Mouse (Mus musculus) c-Kit-positive CD71-positive TER-119-positive erythroid progenitor cells, embryonic 14.5 days (primary cell): Measurements from ENCODE around the gene Suclg2.

Experiments used
- DNase-seq: peaks from one replicate; pipeline ENCODE4 v3.0.0-alpha.2; 2013; ENCODE audit warnings: low spot score

Gene Suclg2

DNA sequence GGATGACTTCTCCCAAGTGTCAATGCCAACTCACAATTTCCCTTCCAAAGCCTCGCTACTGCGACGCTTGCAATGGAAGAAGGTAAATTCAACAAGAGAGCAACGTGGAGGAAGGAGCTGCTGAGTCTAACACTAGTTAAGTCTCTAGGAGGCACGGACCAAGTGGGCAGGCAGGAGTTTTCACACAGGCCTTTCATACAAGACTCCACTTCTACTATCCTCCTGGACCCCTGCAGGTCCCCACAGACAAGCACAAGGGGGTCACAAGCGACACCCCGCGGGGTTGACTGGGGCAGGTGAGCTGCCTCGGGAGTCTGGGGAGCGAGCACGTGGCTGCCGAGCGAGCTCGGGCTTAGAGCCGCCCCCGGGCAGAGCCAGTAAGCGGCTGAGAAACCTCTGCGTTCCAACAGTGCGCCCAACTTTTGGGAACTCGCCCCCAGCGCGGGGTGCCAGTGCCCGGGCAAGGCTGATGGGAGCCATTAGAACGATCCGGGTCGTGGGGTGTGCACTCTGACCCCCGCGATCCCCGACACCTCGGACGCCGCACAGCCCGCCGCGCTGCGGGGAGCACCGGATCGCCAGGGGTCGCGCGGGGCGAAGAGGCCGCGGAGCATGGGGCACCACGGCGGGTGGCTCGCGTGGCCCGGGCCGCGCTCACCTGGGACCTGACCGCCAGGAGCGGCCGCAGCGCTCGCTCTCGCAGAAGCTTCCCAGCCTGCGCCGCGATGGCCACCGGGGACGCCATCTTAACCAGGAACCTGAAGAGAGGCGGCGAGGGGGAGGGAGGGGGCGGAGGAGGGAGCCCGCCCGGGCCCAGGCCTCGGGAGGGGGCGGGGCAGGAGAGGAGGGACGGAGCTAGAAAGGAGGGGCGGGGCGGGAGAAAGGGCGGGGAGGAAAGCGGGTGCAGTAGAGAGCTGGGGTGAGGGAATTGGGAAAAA is at the start of gene Suclg2:
TSS of gene Suclg2 (minus strand) at position 770 of the 938 bp plus-strand sequence.
- peak; percentile 85 for DNase-seq

DNA sequence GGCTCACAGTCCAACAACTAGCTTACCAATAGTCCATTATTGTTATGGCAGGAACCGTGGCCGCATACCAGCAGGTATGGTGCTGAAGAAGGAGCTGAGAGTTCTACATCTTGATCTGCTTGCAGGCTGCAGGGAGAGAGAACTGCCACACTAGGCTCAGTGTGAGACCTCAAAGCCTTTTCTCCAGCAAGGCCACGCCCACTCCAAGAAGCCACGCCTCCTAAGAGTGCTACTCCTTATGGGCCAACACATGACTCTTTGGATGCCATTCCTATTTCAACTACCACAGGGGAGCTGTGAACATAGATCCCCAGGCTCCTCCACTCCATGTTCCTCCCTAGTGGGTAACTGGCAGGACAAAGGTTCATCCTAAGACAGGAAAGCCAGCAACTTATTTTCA is 48.0 kb upstream of the Suclg2 start:
- DNase-seq: no peak

DNA sequence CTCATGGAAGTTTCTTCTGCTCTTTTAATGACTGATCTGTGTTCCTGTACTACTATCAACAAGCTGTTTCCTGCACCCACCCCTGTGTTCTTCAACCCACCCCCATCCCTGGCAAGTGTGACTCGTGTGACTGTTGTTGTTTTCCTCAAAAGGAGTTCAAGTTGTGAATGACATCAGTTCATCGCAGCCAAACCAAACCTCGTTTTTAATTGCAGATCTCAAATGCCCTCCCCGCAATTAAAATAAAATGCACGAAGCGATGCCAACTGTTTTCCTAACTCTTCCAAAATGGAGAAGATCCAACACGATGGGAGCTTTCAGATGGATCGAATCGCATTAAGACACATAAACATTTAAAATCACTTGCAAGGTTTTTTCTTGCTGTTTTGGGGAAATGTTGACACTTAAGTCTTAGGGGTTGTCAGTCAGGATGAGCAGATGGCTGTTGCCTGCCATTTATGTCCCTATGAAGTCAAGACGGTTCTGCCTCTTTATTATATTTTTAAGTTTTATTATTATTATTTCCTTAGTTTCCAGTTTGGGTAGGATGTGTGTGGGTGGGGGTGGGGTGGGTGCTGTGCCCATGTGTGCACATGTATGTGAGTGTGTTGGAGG is 41.1 kb upstream of the Suclg2 start:
- no peak for DNase-seq

DNA sequence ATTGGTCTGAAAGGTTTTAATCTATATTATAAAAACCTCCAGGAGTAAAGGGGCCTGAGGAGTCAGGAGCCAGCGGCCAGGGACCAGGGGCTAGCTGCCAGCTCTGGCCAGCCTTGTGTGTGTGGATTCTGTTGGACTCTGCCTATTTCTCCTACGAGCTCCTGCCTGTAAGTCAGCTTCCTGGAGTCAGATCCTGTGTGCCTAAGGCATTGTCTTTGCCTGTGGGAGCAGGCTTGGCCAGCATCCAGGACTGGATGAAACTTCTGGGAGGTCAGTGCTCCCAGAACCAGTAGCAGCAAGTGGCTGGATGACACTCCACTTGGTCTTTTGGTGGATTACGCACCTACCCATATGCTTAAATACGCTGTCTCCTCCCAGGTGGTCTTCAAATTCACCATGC is 23.8 kb upstream of the Suclg2 start:
- no peak for DNase-seq

DNA sequence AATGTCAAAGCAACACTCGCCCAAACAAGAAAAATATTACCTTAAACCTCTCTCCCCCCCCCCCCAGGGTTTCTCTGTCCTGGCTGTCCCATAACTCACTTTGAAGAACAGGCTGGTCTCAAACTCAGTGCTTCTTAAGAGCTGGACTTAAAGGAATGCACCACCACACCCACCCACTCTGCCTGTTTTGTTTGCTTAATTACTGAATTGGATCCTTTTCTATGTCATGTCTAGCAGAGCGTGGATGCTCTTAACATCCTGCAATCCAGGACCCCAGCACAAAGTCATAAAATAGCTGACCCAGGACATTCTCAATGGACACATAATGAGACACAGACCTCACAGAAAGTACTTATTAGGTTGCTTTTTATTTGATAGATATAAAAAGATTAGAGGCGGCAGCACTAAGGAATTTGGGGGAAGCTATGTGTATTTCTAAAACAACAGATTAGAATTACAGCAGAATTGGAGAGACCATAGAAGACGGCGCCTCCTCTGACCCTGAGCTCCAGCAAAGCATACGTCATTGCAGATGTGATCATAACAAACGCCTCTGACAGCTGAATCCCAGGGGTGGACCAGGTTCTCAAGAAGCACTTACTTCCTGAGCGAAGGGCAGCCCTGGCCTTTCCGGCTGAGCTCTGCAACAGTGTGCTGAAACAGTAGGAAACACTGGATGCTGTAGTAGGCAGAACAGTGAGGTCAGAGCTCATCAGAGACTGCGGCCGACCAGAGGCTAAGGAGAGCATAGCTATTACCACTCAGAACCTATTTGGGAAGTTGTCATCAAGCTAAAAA is 13.2 kb upstream of the Suclg2 start:
- no peak for DNase-seq

DNA sequence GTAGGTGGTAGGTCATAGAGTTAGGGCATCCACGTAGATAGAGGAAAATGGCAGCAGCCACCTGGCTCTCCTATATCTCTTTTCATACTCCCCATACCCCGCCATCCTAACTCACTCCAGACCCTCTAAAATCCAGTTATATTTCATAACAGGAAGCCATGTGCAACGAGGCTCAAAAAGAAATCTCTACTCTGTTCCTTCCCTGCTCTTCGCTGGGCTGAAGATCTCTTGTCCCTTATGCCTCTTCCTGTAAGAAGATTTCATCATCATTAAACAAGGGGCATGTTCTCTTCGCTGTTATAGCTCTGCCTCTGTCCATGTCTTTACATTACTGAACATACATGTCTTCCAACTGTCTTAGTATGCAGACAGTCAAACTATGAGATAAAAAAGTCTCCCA is 10.8 kb upstream of the Suclg2 start:
- no peak for DNase-seq

DNA sequence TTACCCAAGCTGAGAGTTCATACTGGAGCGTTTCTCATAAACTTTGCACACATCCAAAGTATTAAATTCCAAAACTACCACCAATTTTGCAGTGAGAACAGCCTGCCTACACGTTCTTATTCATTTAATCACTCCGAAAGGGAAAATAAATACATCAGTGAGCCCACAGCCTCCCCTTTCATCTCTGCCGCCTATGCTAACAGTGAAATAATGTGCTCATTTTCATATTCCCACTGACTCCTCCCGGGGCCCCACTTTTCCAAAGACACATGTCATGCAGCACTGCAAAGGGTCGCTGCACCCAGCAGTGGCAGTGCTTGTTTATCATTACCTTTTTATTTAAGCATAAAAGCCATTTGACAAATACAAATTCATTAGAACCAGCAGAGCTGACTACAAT is 6.7 kb upstream of the Suclg2 start:
- DNase-seq: no peak

DNA sequence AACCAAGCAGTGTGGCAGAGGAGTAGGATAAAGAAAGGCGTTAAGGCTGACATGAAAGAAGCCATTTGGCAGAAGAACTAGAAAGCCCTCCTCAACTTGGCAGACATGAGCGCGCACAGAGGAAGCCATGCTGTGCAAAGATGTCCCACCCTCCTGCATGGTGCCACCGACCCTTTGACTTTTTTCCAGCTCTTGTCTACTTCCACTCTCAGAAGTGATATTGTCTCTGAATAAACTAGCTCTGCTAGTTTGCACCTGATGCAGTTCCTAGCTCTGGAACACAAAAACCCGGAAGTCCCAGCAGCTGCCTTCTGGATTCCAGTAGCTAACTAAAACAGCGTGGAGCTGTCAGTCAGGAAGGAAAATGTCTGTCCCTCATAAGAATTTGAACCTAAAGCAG is 4.8 kb upstream of the Suclg2 start:
- no peak for DNase-seq

DNA sequence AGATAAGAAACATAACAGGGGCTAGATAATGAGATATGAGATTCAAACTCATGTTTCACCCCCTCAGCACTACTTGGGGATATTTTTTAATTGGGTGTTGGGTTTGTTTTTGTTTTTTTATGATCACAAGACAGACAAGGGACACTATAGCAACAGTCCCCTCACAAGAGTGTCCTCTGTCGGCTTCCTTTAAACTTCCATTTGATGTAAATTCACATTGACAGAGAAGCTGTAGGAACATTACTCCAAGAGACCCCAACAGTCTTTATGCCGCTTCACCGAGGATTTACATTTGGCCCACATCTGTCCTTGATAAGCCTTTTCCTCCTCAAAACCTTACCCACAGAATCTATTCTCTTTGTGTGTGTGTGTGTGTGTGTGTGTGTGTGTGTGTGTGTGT is 1.2 kb upstream of the Suclg2 start:
- DNase-seq: no peak

DNA sequence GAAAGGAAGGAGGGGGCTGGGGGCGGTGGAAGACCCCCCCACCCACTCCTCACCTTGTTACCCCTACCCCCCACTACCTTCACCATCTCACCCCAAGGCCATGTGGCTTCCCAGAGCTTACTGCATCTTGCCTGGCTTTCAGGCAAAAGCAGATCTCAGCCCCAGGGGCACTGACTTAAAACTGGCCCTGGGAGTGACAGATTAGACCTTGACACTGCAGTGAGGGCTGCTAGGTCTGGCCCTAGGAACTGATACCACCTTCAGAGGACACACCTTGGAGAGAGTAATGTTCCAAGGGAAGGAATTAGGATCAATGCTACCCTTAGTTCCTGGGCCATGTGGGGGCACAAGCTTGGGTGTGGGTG is 351 bp upstream of the Suclg2 start:
- DNase-seq: no peak

DNA sequence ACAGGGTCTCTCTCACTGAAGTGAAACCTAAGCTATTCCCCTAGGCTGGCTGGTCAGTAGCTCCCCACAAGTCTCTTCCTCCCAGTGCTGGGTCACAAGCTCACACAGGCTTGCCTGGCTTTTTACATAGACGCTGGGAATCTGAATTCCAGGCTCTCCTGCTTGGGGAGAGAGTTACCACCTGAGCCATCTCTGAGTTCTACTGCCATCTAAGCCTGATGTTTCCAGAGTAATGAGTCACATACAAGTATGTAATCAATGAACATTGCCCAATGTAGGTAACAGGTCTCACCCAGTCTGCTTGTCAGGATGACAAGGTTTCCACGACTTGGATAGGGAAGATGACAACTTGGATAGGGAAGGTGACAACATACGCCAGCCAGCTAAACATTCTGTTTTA is 1.5 kb downstream of the Suclg2 start:
- no peak for DNase-seq

DNA sequence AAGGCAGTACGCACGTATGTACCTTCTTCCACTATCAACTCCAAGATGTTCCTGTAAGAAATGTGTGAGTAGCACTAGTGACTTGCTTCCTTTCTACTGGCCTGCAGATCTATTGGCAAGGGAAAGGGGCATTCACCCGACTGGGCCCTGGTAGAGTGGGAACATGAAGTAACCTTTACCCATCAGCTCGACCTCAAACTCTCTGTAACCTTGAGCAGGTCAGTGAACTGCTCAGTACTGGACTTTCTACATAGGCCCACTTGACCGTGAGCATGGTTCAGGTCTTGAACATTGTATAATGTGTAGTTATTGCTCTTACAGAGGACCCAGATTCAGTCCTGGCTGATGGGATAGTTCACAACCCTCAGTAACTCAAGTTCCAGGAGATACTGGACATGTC is 2.1 kb downstream of the Suclg2 start:
- no peak for DNase-seq

DNA sequence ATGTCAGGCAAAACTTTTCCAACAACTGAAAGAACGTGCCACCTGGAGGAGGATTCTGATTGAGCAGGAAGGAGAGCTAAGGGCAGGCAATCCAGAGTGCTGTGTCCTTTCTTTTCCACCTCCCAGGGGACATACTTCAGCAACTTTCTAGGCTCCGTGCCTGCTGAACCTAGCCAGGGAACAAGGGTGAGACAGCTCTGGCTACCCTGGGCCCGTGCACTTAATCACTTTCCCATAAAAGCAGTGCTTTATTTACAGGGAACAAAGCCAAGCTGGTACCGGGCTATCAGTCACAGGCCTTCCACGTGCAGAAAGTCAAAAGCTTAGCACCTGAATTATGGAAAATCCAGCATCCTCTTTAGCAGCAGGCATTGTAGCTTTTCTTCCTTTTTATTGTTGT is 5.4 kb downstream of the Suclg2 start:
- no peak for DNase-seq

DNA sequence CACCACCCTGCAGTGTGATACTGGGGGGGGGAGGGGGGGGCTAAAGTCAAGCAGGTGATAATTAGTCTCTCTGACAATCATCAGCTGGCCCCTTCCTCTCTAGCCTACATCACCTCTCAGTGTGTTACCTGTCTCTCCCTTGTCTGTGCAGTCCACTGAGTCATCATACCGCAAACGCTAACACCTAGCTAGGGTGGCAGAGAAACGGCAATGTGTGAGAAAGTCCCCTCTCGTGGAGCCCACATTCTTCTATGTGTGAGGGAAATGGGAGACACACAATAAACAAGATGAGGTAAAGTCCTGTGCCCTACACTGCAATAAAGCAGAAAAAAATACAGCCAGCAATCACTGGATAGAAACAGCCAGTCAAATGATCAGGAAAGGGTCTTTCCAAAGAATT is 6.5 kb downstream of the Suclg2 start:
- DNase-seq: no peak

DNA sequence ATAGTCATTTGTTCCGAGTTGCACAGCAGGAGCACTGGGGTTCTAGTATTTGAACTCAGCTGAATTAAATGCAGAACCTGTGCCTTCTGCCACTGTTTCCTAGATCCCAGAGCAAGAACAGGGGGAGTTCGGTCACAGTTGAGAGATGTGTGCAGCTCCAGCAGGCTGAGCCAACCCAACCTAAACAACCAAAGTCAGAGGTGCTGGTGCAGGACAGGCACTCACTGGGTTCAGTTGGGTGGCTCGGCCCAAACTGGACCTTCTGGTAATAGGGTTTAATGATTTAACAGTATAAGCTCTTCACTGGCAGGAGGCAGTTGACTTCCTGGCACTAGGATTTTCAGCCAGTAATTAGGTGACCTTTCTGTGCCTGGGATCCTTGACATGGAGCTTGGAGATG is 6.9 kb downstream of the Suclg2 start:
- no peak for DNase-seq

DNA sequence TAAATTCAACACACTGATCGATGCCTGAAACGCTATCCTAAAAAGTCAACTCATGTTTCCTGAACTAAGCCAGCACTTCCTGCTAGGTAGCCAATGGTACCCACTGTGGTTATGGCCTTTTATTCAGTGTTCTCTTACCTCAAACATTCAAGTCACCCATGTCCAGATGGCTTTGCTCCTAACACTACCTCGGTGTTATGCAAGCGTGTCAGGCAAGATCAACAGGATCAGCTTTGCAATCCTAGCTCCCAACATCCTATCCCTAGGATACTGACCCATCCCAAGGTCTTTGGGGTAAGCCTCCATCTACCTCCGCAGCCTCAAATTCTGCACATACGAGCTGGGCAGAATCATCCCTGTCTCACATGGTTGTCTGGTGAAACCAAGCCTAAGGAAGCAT is 7.7 kb downstream of the Suclg2 start:
- no peak for DNase-seq

DNA sequence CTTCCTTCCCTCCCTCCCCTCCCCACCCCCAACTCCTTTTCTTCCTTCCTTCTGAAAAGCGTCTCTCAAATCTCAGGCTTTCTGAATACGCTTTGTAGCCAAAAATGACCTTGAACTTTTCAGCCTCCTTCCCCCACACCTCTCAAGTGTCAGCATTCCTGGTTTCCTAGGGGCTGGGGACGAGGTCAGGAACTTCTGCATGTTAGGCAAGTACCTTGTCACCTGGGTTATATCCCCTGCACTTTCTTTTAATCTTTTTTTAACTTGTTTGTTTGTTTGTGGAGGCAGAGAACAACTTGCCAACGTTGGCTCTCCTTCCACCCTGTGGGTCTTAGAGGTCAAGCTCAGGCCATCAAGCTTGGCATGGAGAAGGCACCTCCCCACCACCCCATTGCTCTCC is 9.1 kb downstream of the Suclg2 start:
- DNase-seq: no peak

DNA sequence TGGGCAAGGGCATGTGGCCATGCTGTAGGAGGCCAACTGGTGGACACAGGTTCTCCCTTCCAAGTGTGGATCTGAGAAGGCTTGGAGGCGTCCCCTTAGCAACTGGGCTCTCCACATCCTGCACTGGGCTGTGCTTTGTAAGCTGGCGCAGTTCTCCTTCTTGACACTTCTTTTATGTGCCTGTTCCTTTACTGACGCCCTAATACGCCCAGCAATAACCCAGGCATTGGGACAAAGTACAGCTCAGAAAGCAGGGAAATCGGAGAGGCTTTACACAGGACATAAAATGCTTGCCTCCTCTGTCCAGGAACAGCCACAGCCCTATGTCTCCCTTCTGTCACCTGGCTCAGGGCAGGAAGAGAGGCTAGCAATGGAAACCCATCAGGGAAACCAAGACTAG is 9.5 kb downstream of the Suclg2 start:
- DNase-seq: no peak

DNA sequence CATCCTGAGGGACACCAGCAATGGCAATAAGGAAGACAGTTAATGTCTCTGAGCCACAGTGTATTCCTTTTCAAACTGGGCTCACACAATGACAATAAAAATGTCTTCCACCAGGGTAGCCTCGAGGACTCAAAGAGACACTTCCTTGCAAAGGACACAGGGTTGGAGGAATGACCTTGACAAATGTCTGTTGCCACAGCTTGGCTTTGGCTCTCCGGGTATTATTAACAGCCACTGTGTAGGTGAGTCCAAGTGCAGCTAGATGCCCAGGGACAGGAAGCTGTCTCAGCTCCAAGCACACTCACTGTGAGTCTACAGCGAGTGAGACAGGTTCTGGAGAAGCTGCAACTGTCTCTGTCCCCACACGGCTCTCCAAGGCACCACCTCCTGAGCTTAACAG is 14.0 kb downstream of the Suclg2 start:
- no peak for DNase-seq

DNA sequence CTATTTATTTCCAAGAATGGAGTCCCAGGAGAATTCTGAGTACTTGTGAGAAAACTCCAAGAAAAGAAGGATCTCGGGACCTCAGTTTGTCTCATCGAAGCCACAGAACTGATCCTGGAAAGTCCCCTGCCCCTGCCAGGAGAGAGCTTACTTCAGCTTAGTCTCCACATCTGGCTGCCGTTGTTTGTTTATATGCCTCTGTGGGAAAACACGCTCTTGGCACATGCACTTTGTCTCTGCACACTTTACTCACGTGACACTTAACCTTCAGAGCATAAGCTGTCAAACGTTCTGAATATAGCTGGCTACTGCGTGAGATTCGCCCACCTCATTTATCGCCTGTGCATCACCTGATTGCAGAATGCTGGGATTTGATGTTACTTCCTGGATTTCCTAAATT is 16.4 kb downstream of the Suclg2 start:
- DNase-seq: no peak

DNA sequence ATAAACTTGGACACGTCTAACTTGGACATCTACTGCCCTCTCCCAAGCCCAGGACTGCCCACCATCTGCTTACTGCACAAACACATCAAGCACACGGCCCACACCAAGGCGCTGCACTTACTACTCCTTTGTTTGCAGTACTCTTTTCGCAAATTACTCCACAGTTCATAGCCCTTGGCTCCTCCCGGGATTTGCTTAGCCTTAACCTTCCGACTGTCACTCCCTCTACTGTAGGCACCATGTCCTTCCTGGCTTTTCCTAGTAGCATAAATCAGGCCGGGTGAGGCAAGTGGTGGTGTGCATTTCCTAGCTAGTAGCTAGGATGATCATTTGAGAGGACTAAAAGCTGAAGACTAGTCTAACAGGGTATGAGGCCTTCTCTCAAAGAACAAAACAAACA is 16.8 kb downstream of the Suclg2 start:
- no peak for DNase-seq

DNA sequence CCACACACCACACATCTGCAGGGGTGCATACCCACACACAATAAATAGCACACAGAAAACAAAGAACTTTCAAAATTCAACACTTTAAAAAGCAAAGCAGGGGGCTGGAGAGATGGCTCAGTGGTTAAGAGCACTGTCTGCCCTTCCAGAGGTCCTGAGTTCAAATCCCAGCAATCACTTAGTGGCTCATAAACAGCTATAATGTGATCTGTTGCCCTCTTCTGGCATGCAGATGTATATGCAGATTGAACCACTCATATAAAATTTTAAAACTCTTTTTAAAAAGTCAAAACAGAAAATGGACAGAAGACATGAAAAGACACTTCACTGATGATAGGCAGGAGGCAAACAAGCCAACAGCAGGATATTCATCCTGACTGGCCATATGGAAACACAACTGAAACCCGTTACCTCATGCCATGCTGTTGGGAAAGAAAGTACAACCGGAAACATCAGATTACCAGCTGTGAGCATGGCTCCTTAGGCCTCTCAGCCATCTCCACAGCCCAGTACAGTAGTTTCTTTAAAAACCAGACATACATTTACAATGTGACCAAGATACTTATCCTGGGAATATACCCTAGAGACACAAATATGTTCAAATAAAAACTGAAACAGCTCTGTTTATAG is 17.5 kb downstream of the Suclg2 start:
- no peak for DNase-seq

DNA sequence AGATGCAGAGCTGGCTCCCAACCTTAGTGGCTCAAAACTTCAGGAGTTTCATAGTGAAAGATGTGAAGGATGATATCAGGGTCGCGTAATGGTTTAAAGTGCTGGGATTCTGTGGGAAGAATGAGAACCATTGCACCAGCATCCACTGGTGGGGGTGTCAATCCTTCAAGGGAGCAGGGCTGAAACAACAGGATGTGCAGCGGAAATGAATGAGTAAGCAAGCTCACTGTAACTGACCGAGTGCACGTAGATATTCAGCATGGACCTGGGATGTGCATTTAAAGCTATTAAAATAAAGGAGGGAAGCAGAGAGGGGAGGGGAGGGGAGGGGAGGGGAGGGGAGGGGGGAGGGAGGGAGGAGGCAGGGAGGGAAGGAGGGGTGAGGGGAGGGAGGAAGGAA is 18.4 kb downstream of the Suclg2 start:
- DNase-seq: no peak
